Mouse (Mus musculus): ENCODE measurements at regions not wholly inside any gene's neighbourhood (a gene's known extent, or its start where the extent isn't known, plus 50 kb on each side); places are given as distances from the start of the nearest gene placed in this dataset.
A peak's percentile ranks its signal among the peaks of the same experiment; 100 is the strongest.

DNA sequence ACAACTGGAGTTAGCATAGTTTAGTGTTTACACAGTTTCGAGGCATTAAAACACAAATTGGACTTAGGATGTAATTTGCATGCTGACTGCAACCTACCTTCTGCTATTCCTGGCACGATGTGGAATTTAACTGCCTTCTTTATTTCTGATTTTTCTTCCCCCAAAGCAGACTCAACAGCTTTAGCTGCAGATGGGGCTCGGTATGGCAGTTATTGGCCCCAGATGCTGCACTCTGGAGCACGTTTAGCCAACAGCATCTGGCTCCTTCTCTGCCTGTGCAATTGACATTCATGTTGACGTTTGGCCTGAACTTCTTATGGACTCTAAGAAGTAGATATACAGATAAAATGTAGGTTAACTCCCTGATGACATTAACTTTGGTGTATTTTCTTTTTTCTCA is 625.8 kb upstream of the Gm597 start:
- peak; percentile 0 for DNase-seq (ENCODE audit: low read depth, low spot score)

DNA sequence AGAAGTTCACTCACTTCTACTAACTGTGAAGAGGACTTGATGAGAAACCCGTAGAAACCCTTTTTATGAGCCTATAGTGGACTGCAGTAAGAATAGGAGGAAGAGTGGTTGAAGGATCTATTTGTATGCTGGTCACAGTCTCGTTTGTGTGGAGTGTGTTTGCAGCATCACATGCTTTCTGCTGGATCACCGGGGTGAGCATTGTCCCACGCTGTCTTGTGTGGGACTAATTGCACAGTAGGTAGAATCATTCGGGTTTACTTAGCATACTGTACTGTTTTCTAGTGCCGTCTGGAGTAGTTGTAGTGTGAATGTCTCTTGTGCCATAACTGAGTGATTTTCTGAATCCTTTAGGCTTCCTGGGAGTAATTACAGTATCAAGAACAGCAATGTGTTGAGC is 624.1 kb upstream of the Gm597 start:
- no peak for DNase-seq (ENCODE audit: low read depth, low spot score)

DNA sequence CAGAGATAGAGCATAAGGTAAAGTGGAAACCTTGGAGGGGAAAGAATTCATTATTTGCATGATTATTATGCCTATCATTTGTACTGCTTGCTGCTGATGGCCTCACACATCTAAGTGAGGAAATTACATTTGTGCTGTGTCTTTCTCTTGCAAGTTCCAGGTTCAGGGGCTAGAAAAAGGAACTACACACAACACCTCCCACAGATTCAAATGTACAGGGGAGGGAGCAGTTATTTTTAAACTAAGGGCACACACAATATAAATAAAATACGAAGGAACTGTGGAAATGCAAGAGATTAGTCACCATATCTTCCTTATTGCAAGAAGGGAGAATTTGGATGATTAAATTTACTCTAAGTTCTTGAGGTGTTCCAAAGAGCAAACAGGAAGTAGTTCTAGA is 583.7 kb upstream of the Gm597 start:
- DNase-seq (ENCODE audit: low read depth, low spot score): no peak

DNA sequence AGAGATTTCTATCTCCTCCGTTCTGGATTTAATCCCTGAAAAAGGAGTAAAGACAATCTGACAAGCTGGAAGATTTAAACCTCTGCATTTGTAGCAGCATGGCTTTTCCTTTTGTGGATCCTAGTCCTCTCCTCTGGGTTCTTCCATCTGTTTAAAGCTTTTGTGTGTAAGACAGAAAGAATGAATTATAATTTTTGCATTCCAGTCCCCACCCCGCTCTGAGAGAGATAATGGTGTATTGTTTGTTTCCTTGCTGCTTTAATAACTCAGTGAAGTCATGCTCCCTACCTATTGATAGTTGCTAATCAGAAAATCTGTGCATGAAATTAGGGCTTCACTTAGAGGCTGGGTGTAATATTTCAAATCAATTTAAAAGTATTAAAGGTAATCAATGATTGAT is 561.5 kb upstream of the Gm597 start:
- peak; percentile 0 for DNase-seq (ENCODE audit: low read depth, low spot score)

DNA sequence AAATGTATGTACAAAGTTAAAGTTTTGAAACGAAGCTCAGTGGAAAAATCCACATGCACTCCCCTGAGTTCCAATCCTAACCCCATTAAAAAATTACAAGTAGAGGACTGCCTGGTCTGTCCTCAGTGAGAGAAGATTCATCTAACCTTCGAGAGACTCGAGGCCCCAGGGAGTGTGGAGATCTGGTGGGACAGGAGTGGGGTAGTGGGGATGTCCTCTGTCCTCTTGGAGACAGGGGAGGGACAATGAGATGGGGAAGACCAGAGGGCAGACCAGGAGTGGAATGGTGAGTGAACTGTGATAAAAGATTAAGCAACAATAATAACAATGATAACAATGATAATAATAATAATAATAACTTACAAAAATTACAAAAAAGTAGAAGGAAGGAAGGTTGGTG is 560.9 kb upstream of the Gm597 start:
- no peak for DNase-seq (ENCODE audit: low read depth, low spot score)

DNA sequence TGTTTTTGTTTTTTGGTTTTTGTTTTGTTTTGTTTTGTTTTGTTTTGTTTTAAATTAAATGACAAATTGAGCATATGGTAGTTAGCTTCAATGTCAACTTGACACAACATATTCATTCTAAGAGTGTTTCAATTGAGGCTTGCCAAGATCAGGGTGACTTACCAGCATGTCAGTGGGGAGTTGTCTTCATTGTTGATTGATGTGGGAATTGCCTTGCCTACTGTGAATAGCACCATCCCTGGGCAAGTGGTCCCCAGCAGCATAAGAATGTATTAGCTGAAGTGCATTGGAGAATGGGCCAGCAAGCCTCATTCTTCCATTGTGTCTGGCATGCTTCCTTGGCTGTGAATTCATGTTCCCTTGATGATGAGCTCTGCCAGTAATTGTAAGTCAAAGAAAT is 548.9 kb upstream of the Gm597 start:
- no peak for DNase-seq (ENCODE audit: low read depth, low spot score)
